Mouse (Mus musculus): ENCODE measurements at regions not wholly inside any gene's neighbourhood (a gene's known extent, or its start where the extent isn't known, plus 50 kb on each side); places are given as distances from the start of the nearest gene placed in this dataset.
"Not testable (repeated sequence)": the region's sequence is repeated elsewhere in the genome, so short reads cannot be mapped to it uniquely, and the experiment has no call there.

GRCm38 (mm10) chr12:19125541-19125940 lies 611.2 kb downstream of the 5730507C01Rik start:
- DNase-seq: no peak

- peak; percentile 4 for DNase-seq
These were observed 661.3 kb downstream of the 5730507C01Rik start for GRCm38 (mm10) chr12:19175631-19176030.

GRCm38 (mm10) chr12:19192396-19192795 lies 678.1 kb downstream of the 5730507C01Rik start:
- no peak for DNase-seq

GRCm38 (mm10) chr12:19193041-19193440 lies 678.7 kb downstream of the 5730507C01Rik start:
- DNase-seq: not testable (repeated sequence)

GRCm38 (mm10) chr12:19223996-19224395 lies 709.7 kb downstream of the 5730507C01Rik start:
- DNase-seq: not testable (repeated sequence)

GRCm38 (mm10) chr12:19246731-19247130 lies 707.6 kb upstream of the Gm21863 start:
- DNase-seq: peak; percentile 11

GRCm38 (mm10) chr12:19288271-19288890 lies 665.9 kb upstream of the Gm21863 start:
- DNase-seq: peak; percentile 69

GRCm38 (mm10) chr12:19289038-19289437 lies 665.3 kb upstream of the Gm21863 start:
- DNase-seq: peak; percentile 4

GRCm38 (mm10) chr12:19292068-19292770 lies 662.1 kb upstream of the Gm21863 start:
- DNase-seq: not testable (repeated sequence)
